ENCODE assay signal across 8 mouse cellular contexts in the genomic region with DNA sequence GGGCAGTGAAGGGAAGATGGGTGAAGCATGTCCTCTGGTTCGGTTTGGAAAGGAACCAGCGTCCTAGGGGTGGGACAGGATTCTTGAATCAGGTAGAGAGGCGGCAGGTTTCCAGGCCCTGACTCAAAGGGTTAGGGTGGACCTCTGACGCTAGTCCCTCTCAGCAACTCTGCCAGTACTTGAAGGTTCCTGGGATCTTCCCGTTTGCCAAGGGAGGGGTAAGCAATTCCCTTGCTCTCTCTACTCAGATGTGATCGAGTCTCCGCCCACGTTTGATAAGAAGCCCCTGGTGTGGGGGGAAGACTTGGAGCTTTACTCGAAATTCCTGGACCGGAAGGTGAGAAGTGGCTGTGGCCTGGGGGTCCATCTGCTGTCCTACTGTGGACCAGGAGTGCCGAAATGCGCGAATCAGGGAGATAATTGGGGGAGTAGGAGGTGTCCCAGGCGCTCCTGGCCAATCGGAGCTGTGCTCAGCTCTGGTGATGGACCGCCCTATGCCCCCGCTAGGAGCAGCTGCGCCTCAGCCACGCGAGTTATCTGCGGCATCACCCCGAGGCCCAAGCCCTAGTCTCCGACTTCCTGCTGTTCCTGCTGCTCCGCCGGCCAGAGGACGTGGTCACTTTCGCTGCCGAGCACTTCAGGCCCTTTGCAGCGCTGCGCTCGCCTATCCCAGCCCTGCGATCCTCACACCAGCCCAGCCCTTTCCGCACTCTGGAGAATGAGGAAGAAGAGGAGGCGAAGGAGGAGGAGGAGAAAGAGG. TPM values are rescaled to one million over a fixed set of nuclear protein-coding genes. Genes with fewer than 3 reads are reported as not detected.
DNase-seq lines count a peak whose midpoint lies in the region; ATAC-seq and TF ChIP-seq lines count a peak whose summit lies in the region.

No protein-coding gene starts in this region.

- peak; percentile 83 for ATAC-seq in embryonic facial prominence, embryonic 11.5 days (replicated peaks; ENCODE audit: insufficient number of reproducible peaks, low FRiP score, low TSS enrichment, low read depth)
- peak; percentile 83 for ATAC-seq in kidney, embryonic 15.5 days (replicated peaks; ENCODE audit: low FRiP score)

- H3K9ac ChIP-seq in embryonic facial prominence, embryonic 11.5 days (replicated peaks; ENCODE audit: low read length): peak overlapping the region; percentile 42
- H3K9ac ChIP-seq in kidney, embryonic 15.5 days: peak overlapping the region; percentile 36

- H3K4me3 ChIP-seq in spleen, adult 2 months (ENCODE audit: extremely low read depth, insufficient read depth, insufficient read length): peak overlapping the region; percentile 14; the same call in 1 of the 2 replicates
- H3K4me3 ChIP-seq in embryonic facial prominence, embryonic 11.5 days (ENCODE audit: low read depth, low read length): peak overlapping the region; percentile 17; the same call in 1 of the 2 replicates
- H3K4me3 ChIP-seq in heart, embryonic 10.5 days: peak overlapping the region; percentile 59
- H3K4me3 ChIP-seq in kidney, embryonic 15.5 days (replicated peaks): peak overlapping the region; percentile 34

- no peaks in the 10 kb centered on the region for H3K36me3 ChIP-seq in spleen, adult 2 months (ENCODE audit: control insufficient read depth, insufficient read depth, low read length)
- no peaks in the 10 kb centered on the region for H3K36me3 ChIP-seq in embryonic facial prominence, embryonic 11.5 days (replicated peaks; ENCODE audit: control insufficient read depth, insufficient read depth, low read depth, low read length)
- no peaks in the 10 kb centered on the region for H3K36me3 ChIP-seq in heart, embryonic 10.5 days
- H3K36me3 ChIP-seq in kidney, embryonic 15.5 days: no peaks in the 10 kb centered on the region

- no peak for DNase-seq in spleen, adult 2 months (ENCODE audit: low read depth in 1 of 2, low spot score in 2 of 2)
- no peak for DNase-seq in spleen, postnatal 14 days (ENCODE audit: low spot score in 2 of 2)
- peak; percentile 55 for DNase-seq in embryonic facial prominence, embryonic 11.5 days (ENCODE audit: low spot score)
- peak; percentile 85 for DNase-seq in heart, embryonic 10.5 days (ENCODE audit: low spot score)
- peak; percentile 79 for DNase-seq in lung, postnatal 10 days
- DNase-seq in ovary, postnatal 36 days (ENCODE audit: low spot score): peak; percentile 68
- no peak for DNase-seq in adipocyte (ENCODE audit: low spot score)

- no peak for TF ChIP-seq CTCF in spleen, adult 2 months (IDR thresholded peaks at IDR 0.05; ENCODE audit: extremely low read depth, insufficient read depth, insufficient read length, insufficient replicate concordance)

- H3K9me3 ChIP-seq in embryonic facial prominence, embryonic 11.5 days (replicated peaks; ENCODE audit: control insufficient read depth, low read length): no peaks in the 10 kb centered on the region
- H3K9me3 ChIP-seq in heart, embryonic 10.5 days: no peaks in the 10 kb centered on the region
- H3K9me3 ChIP-seq in kidney, embryonic 15.5 days (replicated peaks): no peaks in the 10 kb centered on the region

- 0 out of 2 replicates have a peak overlapping the region, but pooled peaks have one; percentile 11 for H3K27ac ChIP-seq in spleen, adult 2 months (ENCODE audit: insufficient read depth, low read length)
- no peak overlapping the region for H3K27ac ChIP-seq in embryonic facial prominence, embryonic 11.5 days (replicated peaks; ENCODE audit: low read depth, low read length)
- H3K27ac ChIP-seq in heart, embryonic 10.5 days: peak overlapping the region; percentile 83
- no peak overlapping the region for H3K27ac ChIP-seq in kidney, embryonic 15.5 days

- WGBS in spleen, adult 2 months: 21% methylated on average over 34 of the region's 34 CpGs
- 16% methylated on average over 34 of the region's 34 CpGs for WGBS in embryonic facial prominence, embryonic 11.5 days
- WGBS in heart, embryonic 10.5 days: 4% methylated on average over 34 of the region's 34 CpGs
- 16% methylated on average over 34 of the region's 34 CpGs for WGBS in kidney, embryonic 15.5 days

- TF ChIP-seq POLR2A in spleen, adult 2 months (IDR thresholded peaks at IDR 0.05; ENCODE audit: low read depth, low read length): no peak

- peaks cover 6% of the 10 kb centered on the region; the same call in 1 of the 2 replicates for H3K4me1 ChIP-seq in spleen, adult 2 months (ENCODE audit: control insufficient read depth, insufficient read depth, insufficient read length)
- no peaks in the 10 kb centered on the region for H3K4me1 ChIP-seq in embryonic facial prominence, embryonic 11.5 days (ENCODE audit: control insufficient read depth, insufficient read depth, low read length)
- H3K4me1 ChIP-seq in heart, embryonic 10.5 days: peaks cover 21% of the 10 kb centered on the region
- peaks cover 14% of the 10 kb centered on the region for H3K4me1 ChIP-seq in kidney, embryonic 15.5 days

- no peaks in the 10 kb centered on the region for H3K27me3 ChIP-seq in spleen, adult 2 months (ENCODE audit: control insufficient read depth, insufficient read depth, low read length)
- no peaks in the 10 kb centered on the region; the same call in 1 of the 2 replicates for H3K27me3 ChIP-seq in embryonic facial prominence, embryonic 11.5 days (ENCODE audit: control insufficient read depth, insufficient read depth, low read length)
- H3K27me3 ChIP-seq in heart, embryonic 10.5 days (ENCODE audit: insufficient read depth, poor library complexity, severe bottlenecking): no peaks in the 10 kb centered on the region; the same call in 1 of the 2 replicates
- no peaks in the 10 kb centered on the region for H3K27me3 ChIP-seq in kidney, embryonic 15.5 days

- H3K4me2 ChIP-seq in embryonic facial prominence, embryonic 11.5 days (ENCODE audit: low read depth, low read length): peak overlapping the region; percentile 56
- H3K4me2 ChIP-seq in kidney, embryonic 15.5 days: peak overlapping the region; percentile 65

RNA-seq across cellular contexts. Expression of a gene that starts 6.2 kb away (rescaled TPM):
- polyA plus RNA-seq in spleen, adult 2 months (2012; rRNA removed): 0.31 and 0.51 TPM in 2 replicates
- polyA plus RNA-seq in embryonic facial prominence, embryonic 11.5 days (2014; fragmentation: Nextera tagmentation; extraction: Ambion mirVana): 0.22 and 0.36 TPM in 2 replicates
- 0.20 and 0.28 TPM in 2 replicates for polyA plus RNA-seq in heart, embryonic 10.5 days (2016; fragmentation: Nextera tagmentation; extraction: Ambion mirVana)
- polyA plus RNA-seq in kidney, embryonic 15.5 days (2015; fragmentation: Nextera tagmentation; extraction: Ambion mirVana): 0.67 and 0.82 TPM in 2 replicates

RNA-seq across cellular contexts. Expression of a gene that starts 6.9 kb away (rescaled TPM):
- 169 and 200 TPM in 2 replicates for polyA plus RNA-seq in spleen, adult 2 months (2012; rRNA removed)
- polyA plus RNA-seq in embryonic facial prominence, embryonic 11.5 days (2014; fragmentation: Nextera tagmentation; extraction: Ambion mirVana): 2.4 and 4.9 TPM in 2 replicates
- 1.1 and 1.6 TPM in 2 replicates for polyA plus RNA-seq in heart, embryonic 10.5 days (2016; fragmentation: Nextera tagmentation; extraction: Ambion mirVana)
- 3.8 and 5.9 TPM in 2 replicates for polyA plus RNA-seq in kidney, embryonic 15.5 days (2015; fragmentation: Nextera tagmentation; extraction: Ambion mirVana)

RNA-seq across cellular contexts. Expression of a gene that starts 23.2 kb away (rescaled TPM):
- 96.1 and 114 TPM in 2 replicates for polyA plus RNA-seq in spleen, adult 2 months (2012; rRNA removed)
- polyA plus RNA-seq in embryonic facial prominence, embryonic 11.5 days (2014; fragmentation: Nextera tagmentation; extraction: Ambion mirVana): 60.0 and 66.2 TPM in 2 replicates
- 55.9 and 69.2 TPM in 2 replicates for polyA plus RNA-seq in heart, embryonic 10.5 days (2016; fragmentation: Nextera tagmentation; extraction: Ambion mirVana)
- 81.1 and 82.0 TPM in 2 replicates for polyA plus RNA-seq in kidney, embryonic 15.5 days (2015; fragmentation: Nextera tagmentation; extraction: Ambion mirVana)

RNA-seq across cellular contexts. Expression of a gene that starts 41.1 kb away (rescaled TPM):
- not detected in 2 replicates for polyA plus RNA-seq in spleen, adult 2 months (2012; rRNA removed)
- 0.07 and 0.11 TPM in 2 replicates for polyA plus RNA-seq in embryonic facial prominence, embryonic 11.5 days (2014; fragmentation: Nextera tagmentation; extraction: Ambion mirVana)
- 0.94 and 1.1 TPM in 2 replicates for polyA plus RNA-seq in heart, embryonic 10.5 days (2016; fragmentation: Nextera tagmentation; extraction: Ambion mirVana)
- 11.5 and 12.3 TPM in 2 replicates for polyA plus RNA-seq in kidney, embryonic 15.5 days (2015; fragmentation: Nextera tagmentation; extraction: Ambion mirVana)

Comparison
In these comparisons a context has a peak if more than half of its experiments do, and no peak if none do; other contexts are left out.
1. DNase-seq: peak in embryonic facial prominence, embryonic 11.5 days (single experiment), heart, embryonic 10.5 days (single experiment), lung, postnatal 10 days (single experiment) and ovary, postnatal 36 days (single experiment); none in spleen, adult 2 months (0 of 2), spleen, postnatal 14 days (0 of 2) and adipocyte (single experiment).
2. H3K27ac ChIP-seq: peak in spleen, adult 2 months (single experiment) and heart, embryonic 10.5 days (single experiment); none in embryonic facial prominence, embryonic 11.5 days (single experiment) and kidney, embryonic 15.5 days (single experiment).
3. RNA of a gene that starts 6.9 kb away (polyA plus RNA-seq): 169 to 200 TPM in spleen, adult 2 months; 3.8 to 5.9 TPM in kidney, embryonic 15.5 days, 2.4 to 4.9 TPM in embryonic facial prominence, embryonic 11.5 days and 1.1 to 1.6 TPM in heart, embryonic 10.5 days; every median in the first group is over 10 times any median in the second.
4. Peak in every context shown above with its lines, with median percentiles within 50 percentile points of each other: H3K4me3 ChIP-seq.